Mouse (Mus musculus) activated CD4-positive, CD25-positive, alpha-beta regulatory T cell, adult 4 months (primary cell): ENCODE data around the gene Ccm2l. TPM values are rescaled to one million over a fixed set of nuclear protein-coding genes. Genes with fewer than 3 reads are reported as not detected.

Source experiments
- ATAC-seq: one replicate; pipeline ENCODE4 v1.8.0; 2017
- polyA plus RNA-seq, 2 experiments: library from polyadenylated mRNA; unstranded; fragments of 100-300 nt; shearing (Covaris generic); gene quantifications; one replicate each; pipeline ENCODE4 v1.2.1; 2017

Ccm2l gene
- polyA plus RNA-seq, result not detected

DNA sequence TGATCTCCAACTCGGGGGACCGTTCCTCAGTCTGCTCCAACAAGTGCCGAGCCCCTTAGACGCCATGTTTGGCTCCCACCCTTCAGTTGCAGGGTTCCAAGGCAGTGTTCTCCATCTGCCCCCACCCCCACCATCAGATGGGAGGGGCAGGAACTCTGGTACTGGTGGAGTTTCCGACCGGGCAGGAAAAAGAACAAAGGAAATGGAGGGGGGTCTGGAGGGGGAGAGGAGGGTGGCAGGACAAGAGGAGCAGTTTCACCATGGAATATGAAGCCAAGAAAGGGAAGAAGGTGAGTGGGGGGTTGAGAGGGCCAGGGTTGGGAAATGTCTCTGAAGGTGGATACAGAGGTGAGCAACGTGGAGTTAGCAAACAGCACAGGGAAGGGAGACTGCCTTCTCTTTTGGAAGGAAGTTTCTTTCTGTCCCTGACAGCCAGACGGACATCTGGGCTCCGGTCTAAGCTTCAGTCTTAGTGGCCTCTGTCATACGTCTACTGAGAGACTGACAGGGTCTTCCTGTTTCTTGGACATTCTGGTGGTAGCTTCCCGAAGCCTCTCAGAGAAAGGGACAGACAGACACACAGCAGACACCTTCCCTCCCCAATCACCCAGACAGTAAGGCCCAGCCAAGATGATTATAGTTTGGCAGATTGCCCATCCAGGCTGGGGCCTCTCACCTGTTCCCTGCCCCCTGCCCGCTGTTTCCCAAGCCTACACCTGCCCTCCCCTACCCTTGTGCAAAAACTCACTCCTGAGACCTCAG is at the start of gene Ccm2l:
Ccm2l (plus strand) TSS at position 209 of the 762 bp plus-strand sequence.
- no peak for ATAC-seq

DNA sequence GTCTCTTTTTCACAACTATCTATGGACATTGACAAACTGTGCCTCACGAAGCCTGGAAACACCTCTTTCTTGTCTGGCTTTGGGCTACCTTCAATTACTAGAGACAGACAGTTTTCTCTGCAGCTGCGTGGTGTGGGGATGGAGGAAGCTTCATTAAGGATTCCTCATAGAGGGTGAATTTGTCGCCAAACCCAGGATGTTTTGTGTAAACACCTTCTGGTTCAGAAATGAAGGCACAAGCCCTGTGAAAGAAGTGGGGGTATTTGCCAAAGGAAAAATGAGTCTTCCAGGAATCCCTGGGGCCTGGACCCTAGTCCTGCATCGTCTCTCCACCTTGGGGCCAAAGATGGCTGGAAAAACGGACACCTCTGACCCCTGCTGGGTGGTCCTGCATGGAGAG is 49.0 kb upstream of the Ccm2l start:
- ATAC-seq, result no peak

DNA sequence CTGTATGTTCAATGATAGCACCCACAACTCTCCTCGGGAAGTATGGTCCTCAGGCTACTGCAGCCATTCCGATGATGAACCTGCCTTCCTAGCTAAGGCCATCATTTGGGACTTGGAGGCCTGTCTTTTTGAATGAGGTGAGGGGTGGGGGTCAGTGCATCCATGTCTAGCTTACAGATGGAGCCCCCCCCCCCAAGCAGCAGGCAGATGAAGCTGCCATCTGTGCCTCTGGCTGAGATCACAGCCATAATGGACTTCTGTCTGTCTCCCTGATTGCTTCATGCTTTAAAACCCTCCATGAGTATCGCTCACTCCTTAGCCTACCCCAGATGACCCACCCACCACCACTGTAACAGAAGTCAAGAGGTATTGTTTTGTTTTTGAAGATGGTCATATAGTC is 46.4 kb upstream of the Ccm2l start:
- no peak for ATAC-seq

DNA sequence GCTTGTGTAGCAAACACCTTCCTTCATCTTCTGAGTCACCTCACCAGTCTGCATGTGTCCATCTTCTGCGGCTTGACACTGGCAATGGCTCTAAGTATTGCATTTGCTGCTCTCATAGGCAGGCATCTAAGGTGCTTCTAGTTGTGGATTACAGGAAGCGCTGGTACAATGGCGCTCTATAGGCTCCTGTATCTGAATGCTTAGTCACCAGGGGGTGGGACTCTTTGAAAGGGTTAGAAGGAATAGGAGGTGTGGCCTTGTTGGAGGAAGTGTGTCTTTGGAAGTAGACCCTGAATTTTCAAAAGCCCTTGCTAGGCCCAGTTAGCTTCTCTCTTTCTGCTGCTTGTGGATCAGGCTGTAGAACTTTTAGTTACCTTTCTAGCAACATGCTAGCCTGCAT is 44.6 kb upstream of the Ccm2l start:
- ATAC-seq, result no peak

DNA sequence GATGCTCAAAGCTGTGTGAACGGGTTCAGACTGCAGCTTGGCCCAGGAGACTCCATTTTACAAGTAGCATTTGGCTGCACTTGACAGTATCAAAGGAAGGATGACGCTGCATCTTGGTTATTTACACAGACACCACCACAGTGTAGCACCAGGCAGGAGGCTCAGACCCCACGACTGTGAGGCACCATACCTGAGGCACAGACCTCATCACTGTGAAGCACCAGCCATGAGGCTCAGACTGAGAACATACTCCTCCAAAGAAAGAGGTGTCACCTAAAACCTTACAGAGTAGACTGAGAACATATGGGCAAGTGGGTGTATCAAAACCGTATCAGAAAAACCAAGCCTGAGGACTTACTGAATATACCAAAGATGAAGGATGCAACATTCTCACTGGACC is 42.9 kb upstream of the Ccm2l start:
- no peak for ATAC-seq

DNA sequence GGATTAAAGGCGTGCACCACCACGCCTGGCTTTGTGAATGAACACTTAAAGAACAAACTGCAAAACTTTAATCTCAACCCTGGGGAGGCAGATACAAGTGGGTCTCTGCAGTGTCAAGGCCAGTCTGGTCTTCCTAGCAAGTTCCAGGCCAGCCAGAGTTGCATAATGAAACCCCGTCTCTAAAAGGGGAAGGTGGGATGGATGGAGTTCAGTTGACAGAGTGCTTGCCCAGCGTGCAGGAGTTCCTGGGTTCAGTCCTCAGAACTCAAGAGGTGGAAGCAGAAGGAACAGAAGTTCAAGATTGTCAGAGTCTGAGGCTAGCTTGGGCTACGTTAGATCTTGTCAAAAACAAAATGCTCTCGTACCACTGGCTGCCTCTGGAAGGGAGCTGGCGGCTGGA is 39.7 kb upstream of the Ccm2l start:
- no peak for ATAC-seq

DNA sequence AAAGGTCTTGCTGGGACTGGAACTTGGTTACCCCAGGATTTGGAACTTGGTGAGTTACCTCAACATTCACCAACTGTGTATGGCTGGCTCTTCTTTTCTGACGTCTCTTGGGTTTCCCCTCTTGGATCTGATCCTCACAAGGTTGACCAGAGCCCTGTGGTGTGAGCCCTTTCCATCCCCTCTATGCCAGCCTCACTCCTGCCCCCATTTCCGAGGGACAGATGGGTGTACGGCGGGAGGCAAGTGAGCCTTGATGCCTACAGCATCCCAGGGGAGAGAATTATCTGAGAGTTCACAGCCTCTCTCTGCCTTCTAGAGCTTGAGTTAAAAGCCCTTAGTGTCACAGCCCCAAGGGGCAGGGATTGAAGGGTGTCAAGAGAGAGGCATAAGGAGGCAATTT is 38.3 kb upstream of the Ccm2l start:
- ATAC-seq, result no peak

DNA sequence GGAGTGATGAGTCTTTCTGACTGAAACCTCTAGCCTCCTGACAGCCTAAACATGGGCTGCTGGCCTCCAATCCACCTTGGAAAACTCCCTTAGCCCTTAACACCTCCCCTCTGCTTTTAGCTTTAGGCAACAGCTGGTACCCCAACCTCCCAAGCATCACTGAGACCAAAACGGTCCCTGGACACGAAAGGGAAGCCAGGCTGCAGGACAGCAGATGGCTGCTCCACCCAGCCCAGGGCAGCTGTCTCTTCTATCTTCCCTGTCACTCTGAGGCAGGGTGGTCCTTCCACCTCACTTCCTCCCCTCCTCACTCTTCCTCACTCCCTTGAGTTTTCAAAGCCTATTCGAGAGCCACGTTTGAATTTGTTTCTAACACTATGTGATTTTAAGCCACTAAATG is 35.3 kb upstream of the Ccm2l start:
- no peak for ATAC-seq

DNA sequence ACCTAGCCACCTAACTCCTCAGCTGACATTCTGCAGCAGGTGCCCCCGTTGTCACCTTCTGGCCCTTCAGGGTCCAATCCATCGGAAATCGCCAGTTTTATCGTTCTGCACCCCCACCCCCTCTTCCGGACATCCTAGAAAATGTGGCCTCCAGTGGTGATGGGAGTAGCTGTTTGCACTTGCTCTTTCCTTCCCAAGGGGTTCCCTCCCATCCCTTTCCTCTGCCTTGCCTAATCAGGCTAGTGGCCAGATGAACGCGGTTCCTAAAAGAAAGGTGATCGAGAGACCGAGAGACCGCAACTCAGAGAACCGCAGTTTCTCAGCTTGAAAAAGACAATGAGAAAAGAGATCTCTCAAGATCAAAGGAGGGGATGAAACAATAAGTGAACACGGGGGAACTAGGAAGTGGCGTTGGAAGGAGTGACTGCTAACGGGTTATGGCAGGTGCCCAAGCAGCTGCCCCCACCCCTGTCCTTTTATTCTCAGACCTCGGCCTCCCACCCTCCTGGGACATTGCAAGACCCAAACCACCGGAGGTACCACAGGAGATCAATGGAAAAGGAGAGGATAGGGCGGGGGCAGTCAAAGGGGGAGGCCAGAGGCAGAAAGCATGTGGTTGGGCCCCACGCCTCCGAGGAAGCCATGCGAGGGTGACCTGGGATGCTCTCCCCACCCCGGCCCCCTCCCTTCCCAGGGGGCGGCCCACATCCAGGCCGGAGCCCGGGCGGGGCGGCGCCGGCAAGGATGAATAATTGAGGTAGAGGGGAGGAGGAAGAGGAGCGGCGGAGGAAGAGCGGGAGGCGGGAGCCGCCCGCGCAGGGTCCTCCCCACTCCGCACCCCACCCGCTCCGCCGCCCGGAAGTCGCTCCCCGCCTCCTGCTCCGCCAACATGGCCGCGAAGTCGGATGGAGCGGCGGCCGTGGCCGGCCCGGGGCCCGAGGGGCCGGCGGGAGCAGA is 34.4 kb upstream of the Ccm2l start, which contains the start of gene Xkr7:
Xkr7 (plus strand) TSS at position 727 of the 957 bp plus-strand sequence.
- no peak for ATAC-seq

DNA sequence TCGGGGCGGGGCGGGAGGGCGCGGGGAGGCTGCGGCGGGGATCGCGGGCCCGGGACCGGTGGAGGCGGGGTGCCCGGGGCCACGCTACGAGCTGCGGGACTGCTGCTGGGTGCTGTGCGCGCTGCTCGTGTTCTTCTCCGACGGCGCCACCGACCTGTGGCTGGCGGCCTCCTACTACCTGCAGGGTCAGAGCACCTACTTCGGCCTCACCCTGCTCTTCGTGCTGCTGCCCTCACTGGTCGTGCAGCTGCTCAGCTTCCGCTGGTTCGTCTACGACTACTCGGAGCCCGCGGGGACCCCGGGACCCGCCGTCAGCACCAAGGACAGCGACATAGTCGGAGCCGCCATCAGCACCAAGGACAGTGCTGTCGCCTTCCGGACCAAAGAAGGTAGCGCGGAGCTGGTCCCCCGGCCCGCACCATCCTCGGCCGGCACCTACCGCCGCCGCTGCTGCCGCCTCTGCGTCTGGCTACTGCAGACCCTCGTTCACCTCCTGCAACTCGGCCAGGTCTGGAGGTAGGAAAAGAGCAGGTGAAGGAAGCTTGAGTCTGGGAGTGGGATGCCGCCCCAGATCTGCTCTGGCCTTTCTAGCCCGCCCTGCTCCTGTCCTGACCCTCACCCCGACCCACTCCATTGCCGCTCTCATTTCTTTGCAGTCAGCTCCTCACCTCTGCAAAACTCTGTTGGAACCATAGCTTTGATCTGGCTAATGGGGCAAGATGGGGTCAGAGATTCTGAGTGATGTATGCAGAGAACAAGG is 33.5 kb upstream of the Ccm2l start:
- ATAC-seq, result peak; percentile 43

DNA sequence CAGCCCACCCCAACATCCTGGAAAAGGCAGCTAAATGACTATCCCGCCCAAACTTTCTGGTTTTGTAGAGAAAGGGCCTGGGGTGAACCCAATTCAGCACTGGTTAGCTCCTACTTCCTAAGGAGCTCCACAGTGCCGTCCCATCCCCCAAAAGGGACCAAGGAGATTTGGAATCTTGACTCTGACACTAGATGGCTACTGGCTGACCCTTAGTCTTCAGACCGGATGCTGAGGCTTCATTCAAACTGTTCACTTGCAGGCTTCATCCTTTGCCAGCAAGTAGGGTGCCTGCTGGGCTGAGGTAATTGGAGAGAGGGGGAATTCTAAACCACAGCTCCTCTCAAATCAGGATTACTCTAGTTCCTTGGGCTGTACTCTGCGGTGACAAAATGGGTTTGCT is 32.8 kb upstream of the Ccm2l start:
- no peak for ATAC-seq

DNA sequence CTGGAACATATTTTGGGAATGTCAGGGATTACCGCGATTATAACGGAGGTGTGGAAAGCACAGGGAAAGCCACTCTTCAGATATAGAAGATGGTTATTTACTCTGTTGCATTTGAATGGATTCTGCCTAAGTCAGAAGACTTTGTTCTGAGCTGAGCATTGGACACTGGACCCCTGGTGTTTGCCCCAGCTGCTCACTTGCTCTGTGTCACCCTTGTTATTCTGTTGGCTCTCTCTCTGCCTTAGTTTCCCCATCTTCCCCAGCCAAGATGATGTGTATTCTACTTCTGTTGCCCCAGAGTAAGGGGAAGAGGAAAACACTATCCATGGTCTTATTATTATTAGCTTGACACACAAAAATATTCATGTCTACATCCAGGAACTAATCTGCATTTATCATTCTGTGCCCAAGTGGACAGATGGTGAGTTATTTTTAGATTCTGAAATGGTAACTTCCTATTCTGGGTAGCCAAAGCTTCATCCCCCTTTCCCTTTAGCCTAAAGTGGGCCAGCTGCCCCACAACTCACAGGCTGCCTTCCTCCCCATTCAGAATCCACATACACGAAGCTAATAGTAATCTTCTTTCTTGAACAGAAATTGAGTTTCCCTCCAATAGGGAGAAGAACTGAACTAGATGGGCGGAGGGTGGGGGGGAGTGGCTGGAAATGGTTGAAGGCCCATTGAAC is 32.1 kb upstream of the Ccm2l start:
- no peak for ATAC-seq

DNA sequence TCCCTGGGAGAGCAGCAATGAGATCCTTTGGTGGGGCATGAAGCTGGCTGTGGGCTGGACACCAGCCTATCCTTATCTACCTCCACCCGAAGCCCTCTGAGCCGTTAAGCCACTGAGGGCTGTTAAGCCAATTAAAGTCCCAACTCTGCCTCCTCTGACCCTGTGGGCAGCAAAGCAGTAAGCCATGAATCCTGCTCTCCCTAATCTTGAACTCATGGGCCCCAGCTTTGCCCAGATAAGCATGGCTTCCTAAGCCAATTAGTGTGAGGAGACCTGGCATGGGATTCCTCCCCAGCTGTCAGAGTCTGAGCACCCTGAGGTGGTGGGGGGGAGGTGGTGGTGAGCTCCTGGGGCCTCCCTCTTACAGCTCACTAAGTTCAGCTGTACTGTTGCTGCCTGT is 29.1 kb upstream of the Ccm2l start:
- no peak for ATAC-seq

DNA sequence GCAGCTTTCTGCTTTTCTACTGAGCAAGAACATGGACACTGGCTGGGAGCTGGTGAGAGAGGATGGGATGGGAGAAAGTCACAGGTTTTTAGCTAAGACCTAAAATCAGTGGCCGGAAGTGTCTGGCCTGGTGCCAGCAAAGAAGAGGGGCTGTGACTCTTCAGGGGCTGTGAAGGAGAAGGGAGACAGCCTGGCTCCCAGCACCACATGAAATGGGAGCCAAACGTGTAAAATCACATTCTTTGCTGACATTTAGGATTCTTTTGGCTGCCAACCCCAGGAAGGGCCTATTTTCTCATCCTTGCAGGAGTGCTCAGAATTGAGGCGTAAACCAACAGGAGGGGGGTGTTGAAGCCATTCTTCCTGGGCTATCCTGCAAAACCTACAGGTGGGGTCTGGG is 21.9 kb upstream of the Ccm2l start:
- no peak for ATAC-seq

DNA sequence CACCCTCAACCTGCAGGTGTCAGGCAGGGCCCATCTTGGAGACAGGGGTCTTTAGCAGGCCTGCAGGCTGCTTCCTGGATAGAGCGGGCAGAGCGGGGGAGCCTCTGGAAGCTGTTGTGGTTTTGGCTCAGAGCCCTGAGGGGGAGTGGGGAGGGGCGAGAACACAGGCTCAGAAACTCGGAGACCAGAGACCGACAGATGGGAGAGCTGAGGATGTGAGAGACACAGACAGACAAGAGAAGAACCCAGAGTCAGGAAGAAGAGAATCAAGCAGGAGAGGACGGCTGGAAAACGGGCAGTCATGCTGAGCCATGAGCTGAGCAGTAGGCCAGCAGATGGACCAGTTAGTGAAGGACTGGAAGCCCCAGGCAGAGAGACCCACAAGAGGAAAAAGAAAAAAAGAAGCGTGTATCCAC is 19.9 kb upstream of the Ccm2l start:
- ATAC-seq, result no peak

DNA sequence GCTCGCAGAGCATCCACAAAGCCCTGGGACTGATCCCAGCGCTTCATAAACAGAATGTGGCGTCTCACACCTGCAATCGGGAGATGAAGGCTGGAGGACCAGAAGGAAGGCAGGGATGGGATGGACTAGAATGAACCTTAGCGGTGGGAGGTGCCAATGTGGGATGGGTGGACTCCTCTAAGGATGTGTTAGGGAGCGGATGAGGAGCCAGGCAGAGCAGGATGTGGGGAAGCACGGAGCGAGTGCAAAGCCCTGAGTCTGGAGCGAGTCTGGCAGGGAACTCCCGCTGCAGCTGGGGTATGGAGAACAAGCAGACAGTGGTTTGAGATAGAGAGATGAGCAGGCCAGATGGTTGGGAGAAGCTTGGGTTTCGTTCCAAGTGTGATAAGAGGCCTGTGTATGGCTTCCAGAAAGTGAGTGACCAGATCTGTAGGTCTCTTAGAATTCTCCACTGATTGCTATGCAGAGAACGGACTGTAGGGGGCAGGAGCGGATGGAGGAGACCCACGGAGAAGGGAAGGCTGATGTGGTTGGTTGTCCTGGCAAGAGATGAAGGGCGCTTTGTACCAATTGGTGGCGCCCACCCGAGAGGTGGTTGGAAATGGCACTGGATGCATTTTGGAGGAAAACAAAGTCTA is 17.8 kb upstream of the Ccm2l start:
- ATAC-seq, result no peak

DNA sequence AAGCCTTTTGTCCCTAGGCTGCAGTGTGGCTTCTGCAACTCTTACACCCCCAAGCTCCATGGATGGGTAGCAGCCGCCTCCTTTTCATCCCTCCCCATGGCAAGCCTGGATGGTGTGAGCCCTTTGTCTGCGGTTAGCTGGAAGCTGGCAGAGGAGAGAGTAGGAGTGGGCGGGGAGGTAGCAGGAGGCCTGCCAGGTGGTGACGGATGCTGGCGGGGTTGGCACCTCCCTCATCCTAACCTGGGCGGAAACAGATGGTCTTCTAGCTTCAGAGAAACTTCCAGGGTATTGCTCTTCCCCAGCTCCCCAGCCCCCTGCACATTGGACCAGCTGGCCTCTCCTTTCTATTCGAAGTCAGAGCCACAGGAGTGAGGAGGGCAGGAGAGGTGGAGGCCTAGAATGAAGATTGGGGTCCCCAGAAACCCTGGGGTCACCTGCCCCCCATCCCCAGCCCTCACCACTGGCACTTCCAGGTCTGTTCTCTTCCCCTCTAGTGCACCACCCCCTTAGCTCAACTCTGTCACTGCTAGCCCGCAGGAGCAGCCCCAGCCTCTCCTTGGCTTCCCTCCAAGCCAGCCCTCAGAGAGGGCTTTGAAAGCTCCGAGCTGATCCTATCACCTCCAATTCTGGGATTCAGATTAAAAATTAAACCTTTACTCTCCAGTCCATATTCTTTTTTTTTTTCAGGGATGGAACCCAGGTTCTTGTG is 16.3 kb upstream of the Ccm2l start:
- no peak for ATAC-seq

DNA sequence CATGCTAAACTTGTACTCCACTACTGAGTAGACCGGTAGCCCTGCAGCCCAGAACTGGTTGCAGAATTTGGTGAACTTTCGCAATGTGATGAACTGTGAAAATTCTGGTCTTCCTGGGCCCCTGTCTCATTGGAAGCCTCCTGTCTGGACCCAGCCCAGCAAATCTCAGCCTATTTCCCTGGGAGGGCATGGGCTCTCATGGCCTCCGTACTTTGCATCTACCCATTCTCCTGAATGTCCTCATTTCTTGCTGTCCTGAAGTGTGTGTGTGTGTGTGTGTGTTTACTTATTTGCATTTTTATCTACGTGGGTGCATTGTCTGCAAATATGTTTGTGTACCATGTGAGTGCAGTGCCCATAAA is 15.8 kb upstream of the Ccm2l start:
- no peak for ATAC-seq

DNA sequence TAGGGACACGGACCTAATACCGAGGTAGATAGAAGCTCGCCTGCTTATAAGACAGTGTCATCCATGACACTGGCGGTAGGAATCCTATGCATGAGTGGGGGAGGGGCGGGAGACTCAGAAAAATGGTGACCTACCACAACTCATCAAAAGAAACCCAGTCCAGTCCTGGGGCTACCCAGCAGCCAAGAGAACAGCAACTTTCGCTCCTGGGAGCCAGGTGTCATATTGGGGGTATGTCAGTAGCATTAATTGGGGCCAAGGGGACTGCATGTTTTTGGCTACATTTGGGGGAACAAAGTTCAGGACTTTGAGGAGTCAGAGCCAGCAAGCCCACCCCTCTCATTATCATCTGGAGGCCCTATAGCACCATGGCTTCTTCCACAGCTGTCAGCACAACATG is 14.7 kb upstream of the Ccm2l start:
- ATAC-seq, result no peak

DNA sequence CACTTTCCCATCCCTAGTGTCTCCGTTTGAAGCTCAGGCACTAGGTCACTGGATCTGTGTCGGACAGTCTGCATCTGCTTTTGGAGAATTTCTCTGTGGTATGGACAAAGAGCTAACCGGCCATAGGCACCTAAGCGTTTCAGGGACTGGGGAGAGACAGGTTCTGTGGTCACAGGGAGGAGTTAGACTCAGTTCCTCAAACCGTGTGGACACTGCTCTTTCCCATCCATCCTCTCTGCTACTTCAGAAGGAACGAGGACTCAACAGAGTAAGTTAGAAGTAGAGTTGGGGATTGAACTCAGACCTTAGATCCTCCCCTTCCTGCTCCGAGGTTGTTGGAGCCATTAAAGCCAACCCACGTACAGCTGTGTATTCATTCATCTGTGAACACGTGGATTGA is 14.2 kb upstream of the Ccm2l start:
- ATAC-seq, result no peak

DNA sequence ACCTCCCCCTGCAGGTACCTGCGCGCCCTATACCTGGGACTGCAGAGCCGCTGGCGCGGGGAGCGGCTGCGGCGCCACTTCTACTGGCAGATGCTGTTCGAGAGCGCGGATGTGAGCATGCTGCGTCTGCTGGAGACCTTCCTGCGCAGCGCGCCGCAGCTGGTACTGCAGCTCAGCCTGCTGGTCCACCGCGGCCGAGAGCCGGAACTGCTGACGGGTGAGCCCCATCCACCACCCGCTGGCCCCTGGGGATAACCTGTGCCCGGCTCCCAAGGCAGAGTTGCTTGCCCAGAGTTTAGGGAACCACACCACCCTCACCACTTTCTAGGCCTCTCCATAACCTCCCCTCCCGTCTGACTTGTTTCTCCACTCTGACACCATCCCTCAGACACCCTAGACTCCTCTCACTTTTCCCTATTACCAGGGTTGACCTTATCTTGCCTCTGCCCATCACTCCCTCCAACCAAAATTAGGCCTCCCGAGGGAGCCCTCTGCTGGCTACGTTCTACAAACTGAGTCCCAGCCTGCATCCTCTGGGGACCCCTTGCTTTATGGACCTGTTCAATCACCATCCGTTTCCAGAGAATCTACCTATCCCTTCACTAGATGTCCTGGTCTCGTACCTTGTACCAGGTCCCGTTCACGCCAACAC is 12.9 kb upstream of the Ccm2l start:
- ATAC-seq, result no peak
